Mouse (Mus musculus) heart, embryonic 13.5 days (tissue): ENCODE results near the gene Vmn1r123. TPM values are rescaled to one million over a fixed set of nuclear protein-coding genes. Genes with fewer than 3 reads are reported as not detected.
"Not testable (repeated sequence)": the region's sequence is repeated elsewhere in the genome, so short reads cannot be mapped to it uniquely, and the experiment has no call there.

Source experiments
- ATAC-seq: fragments of 200-750 bp; cut with Nextera tagmentation; 2 replicates; pipeline ENCODE4 v1.8.0; 2017; ENCODE audit warnings: moderate TSS enrichment; ENCODE audit not compliant: insufficient number of reproducible peaks, low FRiP score, low TSS enrichment; ENCODE audit errors: extremely low read depth
- H3K27ac ChIP-seq: fragments of 300-500 bp; sonication (generic); replicated peaks from 2 replicates; pipeline ENCODE4 v1.5.1; 2015; ENCODE audit warnings: moderate library complexity, mild to moderate bottlenecking, inconsistent platforms
- H3K27me3 ChIP-seq: fragments of 300-500 bp; sonication (generic); replicated peaks from 2 replicates; pipeline ENCODE4 v1.6.1; 2015; ENCODE audit warnings: mild to moderate bottlenecking, inconsistent platforms
- H3K36me3 ChIP-seq: fragments of 300-500 bp; sonication (generic); 2 replicates; pipeline ENCODE4 v1.6.1; 2015; ENCODE audit warnings: mild to moderate bottlenecking, inconsistent platforms
- H3K4me1 ChIP-seq: fragments of 300-500 bp; sonication (generic); 2 replicates; pipeline ENCODE4 v1.6.1; 2015; ENCODE audit warnings: inconsistent platforms
- H3K4me2 ChIP-seq: fragments of 300-500 bp; sonication (generic); 2 replicates; pipeline ENCODE4 v1.6.1; 2015; ENCODE audit warnings: inconsistent platforms, mild to moderate bottlenecking, moderate library complexity
- H3K4me3 ChIP-seq: fragments of 300-500 bp; sonication (generic); 2 replicates; pipeline ENCODE4 v1.5.1; 2015; ENCODE audit warnings: moderate library complexity, mild to moderate bottlenecking, inconsistent platforms
- H3K9ac ChIP-seq: fragments of 300-500 bp; sonication (generic); 2 replicates; pipeline ENCODE4 v1.6.1; 2015; ENCODE audit warnings: inconsistent platforms, mild to moderate bottlenecking, moderate library complexity
- H3K9me3 ChIP-seq: fragments of 300-500 bp; sonication (generic); 2 replicates; pipeline ENCODE4 v1.6.1; 2016; ENCODE audit warnings: inconsistent platforms
- WGBS: fragments of 180-500 bp; shearing (Covaris S2); methylation state at CpG from one replicate; pipeline ENCODE4 v1.1.7; 2015; ENCODE audit warnings: mixed read lengths; 5-methylcytosine and 5-hydroxymethylcytosine counted together
- polyA plus RNA-seq: library from polyadenylated mRNA; unstranded; fragments of >200 nt; fragmentation: Nextera tagmentation; extraction: Ambion mirVana; gene quantifications from 2 replicates; pipeline ENCODE4 v1.2.1, GENCODE M21; 2015

Vmn1r123 gene
- not detected in 2 replicates for polyA plus RNA-seq

DNA sequence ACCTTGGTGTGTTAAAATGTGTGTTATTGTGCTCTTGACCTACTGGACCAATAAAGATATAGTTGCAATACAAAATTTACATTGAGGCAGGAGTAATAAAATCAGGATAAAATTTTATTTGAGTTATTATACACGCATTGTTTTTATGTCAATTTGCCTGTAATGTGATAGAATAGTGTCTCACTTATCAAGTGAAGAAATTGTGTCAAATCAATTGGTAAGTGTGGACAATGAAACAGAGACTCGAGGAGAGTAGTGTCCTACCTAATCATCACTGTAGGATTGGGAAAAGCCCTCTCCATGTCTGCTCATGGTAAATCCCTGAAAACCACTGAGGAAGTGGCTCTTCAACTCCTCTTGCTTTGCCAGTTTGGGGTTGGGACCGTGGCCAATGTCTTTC lies at the start of gene Vmn1r123:
TSS of gene Vmn1r123 (plus strand) at position 301 of the 400 bp plus-strand sequence.
- H3K9ac ChIP-seq, ATAC-seq, H3K4me3 ChIP-seq, H3K36me3 ChIP-seq, H3K4me2 ChIP-seq, H3K27me3 ChIP-seq, H3K4me1 ChIP-seq, H3K9me3 ChIP-seq, H3K27ac ChIP-seq: not testable (repeated sequence)
- WGBS: 14% methylated on average over 1 of the region's 3 CpGs

DNA sequence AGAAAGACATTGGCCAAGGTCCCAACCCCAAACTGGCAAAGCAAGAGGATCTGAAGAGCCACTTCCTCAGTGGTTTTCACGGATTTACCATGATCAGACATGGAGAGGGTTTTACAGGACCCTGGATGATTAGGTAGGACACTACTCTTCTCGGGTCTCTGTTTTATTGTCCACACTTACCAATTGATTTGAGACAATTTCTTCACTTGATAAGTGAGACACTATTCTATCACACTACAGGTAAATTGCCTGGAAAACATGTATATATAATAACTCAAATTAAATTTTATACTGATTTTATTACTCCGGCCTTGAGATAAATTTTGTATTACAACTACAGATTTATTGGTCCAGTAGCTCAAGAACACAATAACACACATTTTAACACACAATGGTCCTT lies 28.0 kb upstream of the Vmn1r123 start, which contains the start of gene Vmn1r122:
TSS of gene Vmn1r122 (minus strand) at position 101 of the 400 bp plus-strand sequence.
- H3K9me3 ChIP-seq, ATAC-seq, H3K9ac ChIP-seq, H3K4me1 ChIP-seq, H3K4me3 ChIP-seq, H3K27me3 ChIP-seq, H3K36me3 ChIP-seq, H3K4me2 ChIP-seq, H3K27ac ChIP-seq: not testable (repeated sequence)
- 62% methylated on average over 3 of the region's 3 CpGs for WGBS

DNA sequence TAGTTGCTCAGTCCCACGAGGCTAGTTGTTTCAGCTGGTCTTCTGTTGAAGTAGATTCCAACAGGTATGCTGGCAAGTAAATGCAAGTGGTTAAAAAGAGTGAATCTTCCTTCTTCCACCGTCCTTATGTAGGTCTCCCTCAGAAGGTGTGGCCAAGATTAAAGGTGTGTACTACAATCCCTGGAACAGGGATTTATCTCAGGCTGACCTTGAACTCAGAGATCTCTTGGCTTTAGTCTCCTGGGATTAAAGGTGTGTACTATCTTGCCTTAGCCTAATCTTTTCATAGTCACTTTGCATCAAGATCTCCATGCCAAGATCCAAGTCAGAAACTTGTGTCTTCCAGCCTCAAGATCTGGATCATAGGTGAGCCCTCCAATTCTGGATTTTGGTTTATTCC lies 28.3 kb downstream of the Vmn1r123 start, which contains the start of gene Gm5157:
TSS of gene Gm5157 (minus strand) at position 101 of the 400 bp plus-strand sequence.
- H3K4me1 ChIP-seq, H3K9ac ChIP-seq, H3K27ac ChIP-seq, H3K36me3 ChIP-seq, H3K27me3 ChIP-seq, H3K9me3 ChIP-seq, ATAC-seq, H3K4me2 ChIP-seq, H3K4me3 ChIP-seq: not testable (repeated sequence)
- 31% methylated on average over 1 of the region's 2 CpGs for WGBS

Other genes with a start within 250 kb of the Vmn1r123 start
- gene Vmn1r118, start 249.8 kb upstream of the Vmn1r123 start, polyA plus RNA-seq: not detected in 2 replicates
- gene Vmn1r119, start 149.7 kb upstream of the Vmn1r123 start, polyA plus RNA-seq: not detected in 2 replicates
- gene Vmn1r120, start 108.4 kb upstream of the Vmn1r123 start, polyA plus RNA-seq: not detected in 2 replicates
- not detected in 2 replicates for gene Vmn1r121, start 63.7 kb upstream of the Vmn1r123 start, polyA plus RNA-seq
- not detected in 2 replicates for gene Vmn1r122, start 28.1 kb upstream of the Vmn1r123 start, polyA plus RNA-seq
- not detected in 2 replicates for gene Gm5157, start 28.2 kb downstream of the Vmn1r123 start, polyA plus RNA-seq
- gene Vmn1r124, start 98.4 kb downstream of the Vmn1r123 start, polyA plus RNA-seq: not detected in 2 replicates
- not detected in 2 replicates for gene Vmn1r125, start 110.0 kb downstream of the Vmn1r123 start, polyA plus RNA-seq
- not detected in 2 replicates for gene Vmn1r126, start 139.3 kb downstream of the Vmn1r123 start, polyA plus RNA-seq
- not detected in 2 replicates for gene Vmn1r127, start 157.7 kb downstream of the Vmn1r123 start, polyA plus RNA-seq
- gene Vmn1r128, start 187.2 kb downstream of the Vmn1r123 start, polyA plus RNA-seq: not detected in 2 replicates
- not detected in 2 replicates for gene Vmn1r129, start 199.1 kb downstream of the Vmn1r123 start, polyA plus RNA-seq